Mouse (Mus musculus): ENCODE data around the gene Spon1.

Gene Spon1

GRCm38 (mm10) chr7:114005499-114005898, 239.7 kb downstream of the Spon1 start:
- no peak for DNase-seq (ENCODE audit: low read depth)

GRCm38 (mm10) chr7:114006456-114006855, 240.7 kb downstream of the Spon1 start:
- no peak for DNase-seq (ENCODE audit: low read depth)

- DNase-seq (ENCODE audit: low read depth), result peak; percentile 51
Observed at GRCm38 (mm10) chr7:114007565-114007964, 241.8 kb downstream of the Spon1 start.

GRCm38 (mm10) chr7:114011726-114012443, 246.1 kb downstream of the Spon1 start:
- DNase-seq (ENCODE audit: low read depth), result no peak

GRCm38 (mm10) chr7:114016001-114016949, 250.5 kb downstream of the Spon1 start:
- DNase-seq (ENCODE audit: low read depth), result no peak

GRCm38 (mm10) chr7:114018861-114019260, 253.1 kb downstream of the Spon1 start:
- no peak for DNase-seq (ENCODE audit: low read depth)

- no peak for DNase-seq (ENCODE audit: low read depth)
Observed at GRCm38 (mm10) chr7:114020057-114020703, 254.4 kb downstream of the Spon1 start.

GRCm38 (mm10) chr7:114020704-114021093, 254.9 kb downstream of the Spon1 start:
- peak; percentile 89 for DNase-seq (ENCODE audit: low read depth)

GRCm38 (mm10) chr7:114026923-114027322, 261.1 kb downstream of the Spon1 start:
- DNase-seq (ENCODE audit: low read depth), result no peak

GRCm38 (mm10) chr7:114027406-114027805, 261.6 kb downstream of the Spon1 start:
- DNase-seq (ENCODE audit: low read depth), result no peak

- DNase-seq (ENCODE audit: low read depth), result no peak
Observed at GRCm38 (mm10) chr7:114028828-114029227, 263.0 kb downstream of the Spon1 start.

- no peak for DNase-seq (ENCODE audit: low read depth)
Observed at GRCm38 (mm10) chr7:114029596-114029995, 263.8 kb downstream of the Spon1 start.

GRCm38 (mm10) chr7:114037237-114037636, 271.4 kb downstream of the Spon1 start:
- DNase-seq (ENCODE audit: low read depth), result no peak

- no peak for DNase-seq (ENCODE audit: low read depth)
Observed at GRCm38 (mm10) chr7:114041349-114041748, 275.6 kb downstream of the Spon1 start.

GRCm38 (mm10) chr7:114042973-114043928, 277.5 kb downstream of the Spon1 start:
- no peak for DNase-seq (ENCODE audit: low read depth)

- DNase-seq (ENCODE audit: low read depth), result no peak
Observed at GRCm38 (mm10) chr7:114043929-114044549, 278.2 kb downstream of the Spon1 start.

GRCm38 (mm10) chr7:114045814-114046213, 280.0 kb downstream of the Spon1 start:
- DNase-seq (ENCODE audit: low read depth), result no peak

GRCm38 (mm10) chr7:114053720-114054119, 287.9 kb downstream of the Spon1 start:
- no peak for DNase-seq (ENCODE audit: low read depth)

- DNase-seq (ENCODE audit: low read depth), result no peak
Observed at GRCm38 (mm10) chr7:114058166-114058565, 292.4 kb downstream of the Spon1 start.

- DNase-seq (ENCODE audit: low read depth), result no peak
Observed at GRCm38 (mm10) chr7:114058927-114059441, 293.2 kb downstream of the Spon1 start.

GRCm38 (mm10) chr7:114060445-114060844, 294.6 kb downstream of the Spon1 start:
- no peak for DNase-seq (ENCODE audit: low read depth)

Measured in induced T-regulatory cell, adult 2 months (primary cell).